Mouse (Mus musculus) c-Kit-positive CD71-negative TER-119-negative erythroid progenitor cells, embryonic 14.5 days (primary cell): ENCODE measurements around the gene Gda.
A peak's percentile ranks its signal among the peaks of the same experiment; 100 is the strongest.

Experiments used
- DNase-seq: peaks from one replicate; pipeline ENCODE4 v3.0.0-alpha.2; 2013; ENCODE audit warnings: low read depth

Gda gene

DNA sequence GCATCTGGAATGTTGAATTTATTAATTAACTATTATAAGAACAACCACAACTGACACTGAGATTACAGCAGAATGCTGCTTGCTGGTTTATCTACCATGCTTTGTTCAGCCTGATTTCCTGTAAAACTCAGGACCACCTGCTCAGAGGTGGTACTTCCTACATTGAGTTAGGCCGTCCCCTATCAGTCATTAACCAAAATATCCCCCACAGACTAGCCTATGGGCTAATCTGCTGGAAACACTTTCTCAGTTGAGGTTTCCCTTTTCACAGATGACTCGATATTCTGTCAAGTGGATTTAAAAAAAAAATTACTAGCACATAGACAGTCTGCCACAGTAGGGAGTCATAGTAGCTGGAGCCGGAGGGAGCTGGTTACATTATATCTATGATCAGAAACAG, 31.5 kb downstream of the Gda start:
- DNase-seq = no peak

DNA sequence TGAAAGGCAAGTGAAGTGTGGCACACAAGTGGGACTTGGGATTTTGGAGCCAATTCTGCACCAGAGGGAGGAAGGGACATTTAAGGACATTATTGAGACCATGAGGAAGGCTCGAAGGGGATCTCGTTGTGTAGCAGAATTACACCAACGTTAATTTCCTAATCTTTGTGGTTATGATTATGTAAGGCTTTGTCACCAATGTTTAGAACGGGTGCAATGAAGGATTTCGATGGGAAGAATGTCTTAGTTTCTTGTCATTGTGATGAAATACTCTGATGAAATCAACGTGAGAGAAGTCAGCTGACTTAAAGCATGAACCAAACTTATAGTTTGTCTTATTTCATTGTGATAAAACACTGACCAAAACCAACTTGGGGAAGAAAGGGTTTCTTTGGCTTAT, 32.4 kb downstream of the Gda start:
- DNase-seq = no peak

DNA sequence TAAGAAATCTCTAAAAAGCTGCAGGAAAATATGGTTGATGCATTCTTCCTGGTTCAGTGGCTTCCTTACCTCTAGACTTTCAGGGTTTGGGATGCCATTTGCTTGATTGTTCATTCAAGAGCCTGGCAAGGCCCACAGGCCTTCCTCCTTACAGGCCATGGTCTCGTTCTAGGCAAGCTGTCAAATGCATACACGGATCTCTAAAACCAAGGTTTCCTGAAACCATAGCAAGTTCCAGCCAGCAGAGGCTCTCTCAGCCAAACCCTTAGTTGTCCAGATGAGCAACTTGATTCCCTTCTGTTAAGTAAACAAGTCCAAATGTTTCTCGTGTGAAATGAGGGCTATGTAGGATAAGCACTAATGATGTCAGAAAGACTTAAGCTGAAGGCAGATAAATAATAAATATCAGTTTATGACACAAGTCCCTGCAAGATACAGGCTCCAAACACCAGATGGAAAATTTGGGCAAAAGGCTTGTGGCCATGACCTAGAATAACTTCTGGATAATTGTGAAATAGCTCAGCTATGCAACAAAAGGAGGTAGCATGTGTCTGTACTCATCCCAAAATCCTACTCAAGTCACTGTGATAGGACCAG, 34.0 kb downstream of the Gda start:
- DNase-seq = no peak

DNA sequence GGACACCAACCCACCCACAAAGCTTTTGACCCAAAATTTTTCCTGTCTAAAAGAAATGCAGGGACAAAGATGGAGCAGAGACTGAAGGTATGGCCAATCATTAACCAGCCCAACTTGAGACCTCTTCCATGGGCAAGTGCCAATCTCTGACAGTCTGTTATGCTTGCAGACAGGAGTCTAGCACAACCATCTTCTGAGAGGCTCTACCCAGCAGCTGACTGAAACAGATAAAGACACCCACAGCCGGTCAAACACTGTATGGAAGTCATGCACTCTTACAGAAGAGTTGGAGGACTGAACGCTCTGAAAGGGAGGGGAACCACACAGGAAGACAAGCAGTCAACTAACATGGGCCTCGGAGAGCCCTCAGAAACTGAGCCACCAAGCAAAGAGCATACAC, 36.7 kb downstream of the Gda start:
- DNase-seq = no peak

GRCm38 (mm10) chr19:21433348-21433747, 39.9 kb downstream of the Gda start:
- no peak for DNase-seq

DNA sequence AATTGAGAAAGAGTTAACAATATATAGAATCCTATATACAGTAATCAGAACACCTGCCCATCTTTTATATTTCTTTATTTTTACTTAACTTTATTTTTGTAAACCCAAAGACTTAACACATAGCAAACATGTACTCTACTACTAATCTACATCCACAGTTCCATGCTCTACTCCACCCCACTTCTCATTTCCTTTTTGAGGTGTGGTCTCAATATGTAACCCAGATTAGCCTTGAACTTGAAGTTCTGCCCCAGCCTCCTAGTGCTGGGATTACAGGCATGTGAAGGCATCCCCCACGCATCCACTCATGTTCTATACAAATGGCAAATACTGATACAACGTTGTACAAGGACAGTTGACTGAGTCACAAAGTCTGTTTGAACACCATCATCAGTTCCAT, 40.4 kb downstream of the Gda start:
- no peak for DNase-seq

DNA sequence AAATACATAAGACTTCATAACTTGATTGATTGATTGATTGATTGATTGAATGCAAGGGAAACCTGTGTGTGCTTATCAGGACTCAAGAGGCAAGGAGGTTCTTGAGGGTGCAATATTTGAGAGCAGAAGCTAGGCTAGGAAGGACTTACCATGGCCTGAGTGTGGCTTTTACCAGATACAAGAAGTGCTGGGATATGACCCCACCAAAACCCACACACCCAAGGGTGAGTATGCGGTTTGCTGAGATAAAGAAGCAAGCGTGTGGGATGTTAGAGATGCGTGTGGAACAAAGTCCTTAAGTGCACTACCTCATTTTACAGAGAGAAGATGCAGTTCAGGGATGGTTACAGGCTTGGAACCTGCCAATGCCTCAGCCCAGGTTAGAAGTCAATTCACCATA, 41.0 kb downstream of the Gda start:
- no peak for DNase-seq

GRCm38 (mm10) chr19:21425391-21425790, 47.9 kb downstream of the Gda start:
- DNase-seq = no peak

DNA sequence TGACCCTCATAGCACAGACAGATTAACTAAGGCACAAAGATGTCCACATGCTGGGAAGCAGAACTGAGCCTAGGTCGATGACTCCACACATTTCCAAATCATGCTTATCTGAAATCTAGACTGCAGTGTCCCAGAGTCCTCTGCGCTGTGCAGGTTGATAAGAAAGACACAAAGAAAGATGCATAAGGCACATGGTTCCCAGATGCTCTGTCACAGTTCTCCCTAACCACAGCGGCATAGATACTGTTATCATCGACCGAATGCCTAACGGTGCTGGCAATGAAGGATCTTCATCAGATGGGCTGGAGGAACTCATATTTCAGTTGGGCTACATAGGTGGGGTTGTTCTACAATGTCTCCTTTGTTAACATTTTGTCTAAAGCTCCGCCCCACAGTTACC, 49.5 kb downstream of the Gda start:
- DNase-seq = no peak

DNA sequence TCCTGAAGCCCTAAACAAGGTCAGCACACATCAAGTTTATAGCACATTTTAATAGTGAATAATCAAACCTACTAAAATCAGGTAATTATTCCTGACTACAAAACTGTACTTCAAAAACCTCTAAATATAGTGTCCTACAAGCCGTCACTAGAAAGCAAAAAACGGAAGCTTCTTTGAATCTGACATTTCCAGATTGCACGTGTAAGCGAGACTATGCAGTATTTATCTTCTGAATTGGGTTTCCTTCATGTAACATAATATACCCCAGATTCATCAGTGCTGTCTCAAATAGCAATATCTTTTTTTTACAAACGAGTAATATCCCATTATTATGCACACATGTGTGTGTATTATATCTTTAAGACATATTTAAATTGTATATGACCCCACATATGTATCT, 54.8 kb downstream of the Gda start:
- DNase-seq = no peak

DNA sequence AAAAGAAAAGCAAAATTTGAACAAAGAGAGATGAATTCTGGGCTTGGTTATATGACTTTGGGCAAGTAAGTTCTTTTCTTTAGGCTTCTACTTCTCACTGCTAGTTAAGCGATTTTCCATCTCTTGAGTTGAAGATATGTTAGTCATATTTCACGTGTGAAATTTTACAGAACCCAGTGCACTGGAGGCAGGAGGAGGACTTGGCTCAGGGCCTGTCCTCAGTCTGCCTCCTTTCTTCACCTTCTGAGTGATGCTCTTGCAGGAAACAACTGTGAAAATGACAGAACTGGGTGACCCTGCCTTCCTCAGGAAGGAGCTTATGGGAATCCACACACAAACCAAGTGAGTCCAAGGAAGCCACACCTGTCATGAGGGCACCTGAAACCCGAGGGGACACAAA, 57.9 kb downstream of the Gda start:
- no peak for DNase-seq

- DNase-seq = no peak
Observed at GRCm38 (mm10) chr19:21409178-21409577, 64.1 kb downstream of the Gda start.

DNA sequence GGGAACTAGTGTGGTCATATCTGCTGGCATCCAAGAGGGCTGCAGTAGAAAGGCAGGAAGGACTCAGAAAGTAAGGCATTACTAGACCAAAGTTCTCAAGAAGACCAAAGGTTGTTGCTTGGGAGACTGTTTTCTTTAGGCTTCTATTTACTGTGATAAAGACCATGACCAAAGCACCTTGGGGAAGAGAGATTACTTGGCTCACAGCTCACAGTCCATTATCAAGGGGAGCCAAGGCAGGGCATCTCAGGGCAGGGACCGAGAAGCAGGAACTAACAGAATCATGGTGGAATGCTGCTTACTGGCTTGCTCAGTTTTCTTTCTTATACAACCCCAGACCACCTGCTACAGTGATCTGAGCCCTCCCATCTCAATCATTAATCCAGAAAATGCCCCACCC, 65.9 kb downstream of the Gda start:
- DNase-seq = no peak

- no peak for DNase-seq
Observed at GRCm38 (mm10) chr19:21397994-21398393, 75.3 kb downstream of the Gda start.

- DNase-seq = no peak
Observed at GRCm38 (mm10) chr19:21396364-21396763, 76.9 kb downstream of the Gda start.

GRCm38 (mm10) chr19:21390904-21391303, 82.3 kb downstream of the Gda start:
- no peak for DNase-seq

DNA sequence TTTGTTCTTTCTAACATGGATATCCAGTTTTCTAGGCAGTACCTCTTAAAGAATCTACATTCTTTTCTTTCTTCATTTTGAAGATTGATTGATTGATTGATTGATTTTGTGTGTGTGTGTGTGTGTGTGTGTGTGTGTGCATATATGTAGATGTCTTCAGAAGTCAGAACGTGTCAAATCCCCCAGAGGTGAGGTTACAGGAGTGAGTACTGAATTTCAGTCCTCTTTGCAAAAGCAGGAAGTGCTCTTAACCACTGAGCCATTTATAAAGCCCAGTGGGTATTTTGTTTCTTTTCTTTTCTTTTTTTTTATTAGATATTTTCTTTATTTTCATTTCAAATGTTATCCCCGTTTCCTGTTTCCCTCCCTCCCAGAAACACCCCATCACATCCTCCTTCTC, 86.4 kb downstream of the Gda start:
- no peak for DNase-seq

DNA sequence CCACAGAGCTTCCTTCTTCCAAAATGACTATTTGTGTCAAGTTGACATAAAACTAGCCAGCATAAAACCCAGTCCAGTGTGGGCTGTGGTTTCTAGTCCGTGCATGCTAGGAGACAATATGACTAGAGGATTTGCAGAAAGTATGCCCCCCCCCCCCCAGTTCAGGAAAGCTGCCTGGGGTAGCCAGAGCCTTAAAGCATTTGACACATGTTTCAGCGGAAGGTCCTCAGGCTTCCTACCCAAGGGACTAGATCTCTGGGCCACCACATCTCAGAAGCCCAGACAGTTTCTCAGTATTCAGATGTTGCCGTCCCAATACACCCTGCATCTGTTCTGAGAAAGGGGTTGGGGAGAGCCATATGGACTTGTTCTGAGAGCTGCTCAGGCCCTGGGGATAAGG, 89.0 kb downstream of the Gda start:
- DNase-seq = no peak

- no peak for DNase-seq
Observed at GRCm38 (mm10) chr19:21383491-21384226, 89.6 kb downstream of the Gda start.

DNA sequence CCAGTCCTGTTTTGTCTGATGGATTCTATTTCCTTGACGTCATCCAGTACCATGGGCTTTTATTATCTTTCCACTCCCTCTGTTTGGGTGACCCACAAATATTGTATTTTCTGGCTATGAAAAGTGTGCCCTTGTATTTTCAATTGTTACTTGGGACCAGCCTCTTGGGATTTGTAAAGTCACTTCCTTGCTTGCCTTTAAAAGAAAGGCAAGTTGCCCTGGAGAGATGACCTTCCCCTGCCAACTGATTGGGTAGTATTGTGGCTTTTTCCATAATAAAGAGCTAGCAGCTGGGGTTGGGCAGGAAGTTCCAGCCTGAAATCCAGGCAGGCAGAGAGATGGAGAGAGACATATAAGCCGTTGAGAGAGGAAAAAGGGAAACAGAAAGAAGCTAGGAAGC, 91.5 kb downstream of the Gda start:
- no peak for DNase-seq

- no peak for DNase-seq
Observed at GRCm38 (mm10) chr19:21379195-21379594, 94.0 kb downstream of the Gda start.

DNA sequence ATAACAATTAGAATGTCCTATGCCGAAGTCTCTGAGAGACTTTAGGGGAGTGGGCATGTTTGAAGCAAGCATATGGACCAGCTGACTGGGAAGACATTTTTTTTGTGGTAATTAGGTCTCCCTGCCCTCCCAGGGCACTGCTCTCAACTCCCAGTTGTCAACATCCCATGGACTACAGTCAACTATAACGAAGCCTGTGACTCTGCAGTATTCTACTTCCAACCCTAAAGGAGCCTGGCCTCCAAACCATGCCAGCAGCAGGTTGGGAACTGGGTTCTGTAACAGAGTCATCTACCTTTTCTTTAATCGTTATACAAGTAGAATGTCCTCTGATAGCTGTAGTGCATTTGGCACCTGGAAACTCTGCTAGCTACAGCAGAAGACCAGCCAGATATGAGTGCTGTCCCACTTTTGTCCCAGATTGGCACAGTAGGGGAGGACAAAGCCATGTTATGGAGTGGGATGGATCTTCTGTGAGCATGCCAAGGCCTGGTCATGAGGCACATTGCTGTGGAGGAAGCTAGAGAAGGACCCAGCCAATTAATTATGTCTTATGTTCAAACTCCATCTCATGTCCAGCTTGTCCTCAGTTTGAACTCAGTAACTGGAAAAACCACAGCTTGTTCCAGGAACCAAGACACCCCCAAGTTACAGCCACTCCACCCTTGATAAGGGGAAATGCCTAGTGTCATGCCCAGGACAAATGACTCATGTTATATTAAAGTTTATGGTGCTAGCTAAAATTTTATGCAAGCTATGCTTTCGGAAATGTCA, 96.6 kb downstream of the Gda start:
- DNase-seq = peak; percentile 14

DNA sequence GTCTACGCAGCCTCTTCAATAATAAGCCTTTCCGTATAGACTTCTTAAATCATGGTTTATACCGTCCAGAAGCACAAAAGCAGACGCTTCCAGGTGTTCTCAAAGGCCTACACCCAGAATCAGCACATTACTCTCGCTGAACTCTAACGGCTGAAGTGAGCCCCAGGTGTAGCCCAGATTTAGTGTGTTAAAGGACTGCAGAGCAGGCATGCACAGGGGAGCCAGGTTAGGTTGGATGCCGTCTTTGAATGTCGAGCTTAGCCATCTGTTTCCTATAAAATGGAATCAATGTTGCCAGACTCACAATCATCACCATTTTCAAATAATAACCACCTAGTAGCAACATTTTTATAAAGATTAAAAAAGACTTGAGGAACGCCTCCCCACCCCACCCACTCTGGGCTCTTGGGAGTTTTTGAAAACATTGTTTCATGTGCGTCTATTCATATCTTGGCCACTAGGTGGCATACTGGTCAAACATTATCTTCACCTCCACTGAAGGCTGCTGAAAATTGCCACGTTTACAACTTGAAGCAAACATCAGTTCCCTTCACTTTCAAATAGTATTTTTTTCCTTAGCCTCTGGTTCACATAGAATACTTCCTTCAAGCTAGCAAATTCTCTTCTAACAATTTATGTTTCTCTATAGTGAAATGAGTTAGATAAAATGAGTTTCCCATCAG, 100.0 kb downstream of the Gda start:
- peak; percentile 62 for DNase-seq
